Mouse (Mus musculus): Measurements from ENCODE around the gene Arhgap32.

Gene Arhgap32

DNA sequence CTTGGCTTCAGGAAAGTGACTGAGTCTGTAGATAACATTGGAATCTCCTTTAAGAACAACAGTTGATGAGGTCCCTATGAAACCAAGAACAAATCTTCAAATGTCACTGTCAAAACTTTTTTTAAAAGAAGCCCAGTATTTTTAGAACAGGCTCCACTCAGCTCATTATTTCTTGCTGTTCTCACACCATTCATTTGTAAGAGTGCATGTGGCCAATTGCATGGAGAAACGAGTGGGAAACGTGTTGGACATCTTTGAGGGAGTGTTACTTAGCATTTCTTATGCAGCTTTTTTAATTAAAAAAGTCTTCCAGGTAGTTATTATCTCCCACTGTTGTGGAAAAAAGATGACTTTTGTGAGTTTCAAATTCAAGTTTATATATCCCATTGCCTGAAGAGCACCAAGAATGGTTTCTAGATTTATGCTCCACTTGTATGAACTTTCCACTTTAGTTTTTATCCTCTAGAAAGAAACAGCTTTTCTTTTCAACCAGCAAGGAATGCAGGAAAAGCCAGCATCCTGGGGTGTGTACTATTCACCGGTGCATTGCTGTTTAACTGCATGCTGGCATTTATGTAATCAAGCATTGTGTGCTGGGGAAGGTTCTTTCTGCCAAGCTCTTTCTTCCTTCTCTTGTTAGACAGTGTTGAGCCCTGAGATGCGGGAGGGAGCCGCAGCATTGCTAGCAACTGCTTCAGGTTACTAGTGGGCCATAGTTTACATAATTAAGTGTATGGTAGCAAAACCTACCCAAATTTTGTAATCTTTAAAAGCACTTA, 76.5 kb downstream of the Arhgap32 start:
- DNase-seq (ENCODE audit: low spot score in 2 of 2), result no peak

DNA sequence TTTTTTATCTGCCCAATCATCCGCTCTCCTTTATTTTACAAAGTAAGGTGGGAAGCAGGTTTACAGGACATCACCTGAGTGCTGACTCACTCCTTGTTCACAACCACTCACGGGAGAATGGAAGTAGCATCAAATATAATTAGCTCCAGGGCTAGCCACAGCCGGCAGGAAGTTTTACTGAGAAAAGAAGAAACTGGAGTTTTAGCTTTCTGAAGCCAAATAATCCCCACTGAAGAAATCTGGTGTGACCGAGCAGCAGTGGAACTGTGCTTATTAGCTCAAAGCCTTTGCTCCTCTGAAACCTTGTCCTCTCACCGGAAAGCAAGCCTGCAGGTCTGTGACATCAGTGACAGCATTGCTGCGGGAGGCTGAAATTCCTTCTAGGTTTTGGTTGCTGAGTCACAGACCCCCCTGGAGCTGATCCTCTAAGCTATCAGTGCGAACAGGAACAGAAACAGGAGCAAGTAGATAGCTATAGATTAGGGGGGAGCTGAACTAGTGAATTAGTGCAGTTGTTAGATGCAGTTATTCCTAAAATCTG, 88.6 kb downstream of the Arhgap32 start:
- DNase-seq (ENCODE audit: low spot score in 2 of 2), result no peak

DNA sequence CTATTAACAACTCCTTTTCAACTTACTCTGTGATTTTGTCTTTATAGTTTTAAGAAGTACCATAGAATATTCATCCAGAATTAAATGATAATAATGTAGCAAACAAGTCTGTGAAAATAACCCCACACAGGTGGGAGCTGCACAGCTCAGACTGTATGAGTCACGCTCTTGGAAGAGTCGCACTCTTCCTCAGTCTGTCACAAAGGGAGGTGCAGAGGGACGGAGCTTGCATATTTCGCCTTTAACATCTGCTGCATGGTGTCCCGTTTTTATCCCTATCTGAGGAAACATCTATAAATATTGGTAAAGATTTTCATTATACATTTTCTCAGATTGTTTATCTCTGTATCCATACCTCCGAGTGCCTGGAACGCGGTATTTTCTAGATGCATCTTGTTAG, 91.2 kb downstream of the Arhgap32 start:
- no peak for DNase-seq (ENCODE audit: low spot score in 2 of 2)

GRCm38 (mm10) chr9:32208071-32208470, 92.1 kb downstream of the Arhgap32 start:
- DNase-seq (ENCODE audit: low spot score in 2 of 2), result no peak

DNA sequence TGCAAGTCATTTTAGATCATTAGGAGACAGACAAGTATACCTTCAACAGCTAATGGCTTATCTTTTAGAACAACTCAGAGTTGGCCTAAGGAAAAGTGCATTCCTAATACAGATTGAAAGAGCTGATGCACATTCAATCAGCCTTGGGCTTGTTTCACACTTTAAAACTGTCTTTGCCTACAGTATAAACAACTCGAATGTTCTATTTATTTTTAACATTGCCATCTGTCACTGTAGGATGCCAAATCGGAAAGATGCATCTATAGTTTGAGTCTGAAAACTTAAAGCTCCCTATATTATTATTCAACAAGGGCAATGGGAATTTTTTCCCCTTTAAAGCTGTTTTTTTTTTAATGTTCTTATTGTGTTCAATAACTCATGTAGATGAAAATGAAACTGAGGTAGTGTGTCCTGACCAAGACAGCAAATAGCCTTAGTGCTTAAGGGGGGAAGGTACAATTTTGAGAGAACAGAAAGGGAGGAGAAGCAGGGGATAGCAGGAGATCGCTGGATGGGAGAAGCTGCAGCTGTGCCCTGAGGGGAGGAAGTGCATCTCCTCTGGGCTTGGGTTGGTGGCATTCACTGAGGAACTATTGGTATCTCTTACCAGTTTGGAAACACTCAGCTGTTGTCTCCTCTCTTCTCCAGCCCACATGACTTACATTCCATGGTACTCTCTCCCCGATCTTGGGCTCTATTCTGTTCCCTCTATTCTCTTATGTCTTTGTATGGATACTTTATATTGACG, 101.1 kb downstream of the Arhgap32 start:
- no peak for DNase-seq (ENCODE audit: low spot score in 2 of 2)

GRCm38 (mm10) chr9:32219400-32219799, 103.5 kb downstream of the Arhgap32 start:
- no peak for DNase-seq (ENCODE audit: low spot score in 2 of 2)

DNA sequence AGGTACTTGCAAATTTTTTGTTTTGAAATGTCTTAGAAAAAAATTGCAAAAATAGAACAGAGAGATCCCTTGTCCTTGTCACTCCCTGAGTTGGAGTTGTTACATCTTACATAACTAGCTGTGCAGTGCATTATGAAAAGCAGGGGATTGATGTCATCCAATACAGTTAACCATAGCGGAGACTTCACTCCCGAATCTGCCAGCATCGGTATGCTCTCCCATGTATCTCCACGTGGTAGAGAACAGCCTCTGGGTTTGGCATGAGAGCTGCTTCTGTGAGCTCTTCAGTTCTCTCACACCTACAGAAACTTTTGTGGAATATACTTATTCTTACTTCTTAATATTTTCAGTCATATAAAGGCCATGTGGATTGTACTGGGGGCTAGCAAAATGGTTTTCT, 106.2 kb downstream of the Arhgap32 start:
- no peak for DNase-seq (ENCODE audit: low spot score in 2 of 2)

- no peak for DNase-seq (ENCODE audit: low spot score in 2 of 2)
Observed at GRCm38 (mm10) chr9:32223739-32224529, 108.0 kb downstream of the Arhgap32 start.

DNA sequence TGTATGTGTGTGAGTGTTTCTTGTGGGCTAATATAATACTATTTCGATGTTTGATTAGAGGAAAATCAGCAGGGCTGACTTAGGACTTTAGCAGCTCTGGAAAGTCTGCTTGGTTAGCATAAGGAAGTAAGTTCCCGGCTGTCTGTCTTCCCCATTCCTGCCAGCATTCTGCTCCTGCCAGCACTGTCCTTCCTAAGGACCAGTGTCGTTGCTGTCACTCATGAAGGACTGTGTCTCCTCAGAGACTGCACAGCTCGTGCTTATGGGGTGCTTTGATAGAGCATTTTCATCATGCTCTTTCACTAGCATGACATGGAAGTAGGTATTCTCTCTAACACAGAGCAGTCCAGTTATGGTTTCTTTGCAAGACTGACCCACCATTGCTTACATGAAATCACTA, 109.0 kb downstream of the Arhgap32 start:
- DNase-seq (ENCODE audit: low spot score in 2 of 2), result no peak

- no peak for DNase-seq (ENCODE audit: low spot score in 2 of 2)
Observed at GRCm38 (mm10) chr9:32225584-32225983, 109.6 kb downstream of the Arhgap32 start.

- no peak for DNase-seq (ENCODE audit: low spot score in 2 of 2)
Observed at GRCm38 (mm10) chr9:32227034-32227433, 111.1 kb downstream of the Arhgap32 start.

GRCm38 (mm10) chr9:32233593-32233992, 117.7 kb downstream of the Arhgap32 start:
- no peak for DNase-seq (ENCODE audit: low spot score in 2 of 2)

DNA sequence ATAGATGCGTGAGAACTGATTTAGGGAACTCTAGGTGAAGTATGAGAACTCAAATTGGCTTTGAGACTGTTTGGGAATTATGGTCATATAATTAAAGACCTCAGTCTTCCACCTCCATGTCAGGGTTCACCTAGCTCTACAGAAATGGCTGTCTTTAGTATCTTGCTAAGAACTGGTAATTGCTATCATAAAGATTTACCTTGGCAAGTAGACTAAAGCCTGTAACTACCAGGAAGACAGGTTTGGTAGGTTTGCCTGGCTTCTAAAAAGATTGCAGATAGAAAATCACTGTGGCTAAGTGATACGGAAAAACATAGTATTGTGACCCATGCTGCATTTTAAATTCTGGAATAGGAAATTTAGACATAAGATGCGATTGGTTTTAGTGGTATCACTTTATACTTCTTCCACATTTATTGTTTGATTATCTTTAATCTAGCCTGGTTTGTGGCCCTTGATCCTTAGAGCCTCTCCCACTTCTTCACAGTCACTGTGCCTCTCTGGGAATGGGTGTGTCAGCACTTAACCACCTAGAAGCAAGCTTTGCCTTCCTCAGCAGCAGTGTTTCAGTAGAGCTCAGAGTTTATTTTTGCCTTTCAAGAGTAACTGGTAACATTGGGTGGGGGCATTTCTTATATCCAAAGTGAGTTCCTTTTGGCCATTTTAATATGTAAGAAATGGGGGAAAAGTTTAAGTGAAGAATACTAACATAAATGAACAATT, 119.0 kb downstream of the Arhgap32 start:
- DNase-seq (ENCODE audit: low spot score in 2 of 2), result no peak

- DNase-seq (ENCODE audit: low spot score in 2 of 2), result no peak
Observed at GRCm38 (mm10) chr9:32238899-32239298, 123.0 kb downstream of the Arhgap32 start.

DNA sequence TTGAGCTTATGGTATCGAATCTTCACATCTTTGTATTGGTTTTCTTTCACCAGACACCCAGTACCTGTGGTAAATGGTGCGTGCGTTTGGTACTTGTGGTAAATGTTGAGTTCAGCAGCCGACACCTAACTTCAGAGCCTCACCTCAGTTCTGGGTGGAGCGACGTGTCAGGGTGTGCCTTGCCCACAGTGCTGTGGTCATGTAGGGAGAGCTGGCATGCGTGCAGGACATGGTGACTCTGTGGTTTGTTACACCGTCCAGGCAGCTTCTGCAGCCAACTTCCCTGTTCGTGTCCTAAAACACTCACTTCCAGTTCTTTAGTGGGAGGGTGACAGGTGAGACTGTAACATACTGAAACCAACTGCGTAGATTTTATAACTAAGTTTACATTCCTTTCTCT, 123.5 kb downstream of the Arhgap32 start:
- no peak for DNase-seq (ENCODE audit: low spot score in 2 of 2)

DNA sequence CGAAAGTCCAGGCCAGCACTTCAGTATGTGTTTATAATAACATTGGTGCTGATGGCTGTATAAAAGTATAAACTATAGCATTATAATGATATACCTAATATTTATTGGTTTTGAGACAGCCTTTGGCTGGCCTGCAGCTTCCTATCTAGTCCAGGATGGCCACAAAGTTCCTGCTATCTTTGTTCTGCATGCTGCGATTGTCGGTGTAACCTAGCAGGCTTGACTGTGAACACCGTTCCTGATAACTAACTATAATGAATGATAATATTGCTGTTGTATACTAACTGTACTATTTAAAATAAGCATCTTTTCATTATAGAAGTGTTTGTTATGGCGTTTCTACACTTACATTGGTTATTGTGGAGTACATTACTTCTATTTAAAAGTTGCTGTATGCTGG, 124.5 kb downstream of the Arhgap32 start:
- DNase-seq (ENCODE audit: low spot score in 2 of 2), result no peak

DNA sequence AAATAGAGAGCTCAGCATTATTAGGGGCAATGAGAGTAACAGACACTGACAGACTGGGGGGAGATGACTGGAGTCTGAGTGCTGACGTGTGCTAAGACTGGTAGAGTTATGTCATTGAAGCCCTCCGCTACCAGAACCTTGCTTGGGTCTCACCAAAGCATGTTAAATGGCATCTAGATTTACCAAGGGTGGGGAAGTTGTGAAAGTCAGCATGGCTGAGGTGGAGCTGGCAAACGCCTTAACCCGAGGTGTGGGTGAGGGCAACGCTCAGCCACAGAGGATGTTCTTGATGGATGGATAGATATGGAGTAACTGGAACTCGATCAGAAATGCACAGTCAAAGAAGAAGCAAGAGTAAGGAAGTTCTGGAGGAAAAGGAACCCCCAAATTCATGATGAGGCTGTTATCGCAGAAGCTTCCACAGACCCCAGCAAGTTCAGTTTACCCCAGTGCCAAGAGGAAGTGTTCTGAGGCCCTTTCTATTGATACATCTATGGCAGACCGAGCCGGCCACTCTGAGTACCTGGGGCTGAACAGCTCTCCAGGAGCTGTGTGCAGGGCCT, 125.8 kb downstream of the Arhgap32 start:
- no peak for DNase-seq (ENCODE audit: low spot score in 2 of 2)

DNA sequence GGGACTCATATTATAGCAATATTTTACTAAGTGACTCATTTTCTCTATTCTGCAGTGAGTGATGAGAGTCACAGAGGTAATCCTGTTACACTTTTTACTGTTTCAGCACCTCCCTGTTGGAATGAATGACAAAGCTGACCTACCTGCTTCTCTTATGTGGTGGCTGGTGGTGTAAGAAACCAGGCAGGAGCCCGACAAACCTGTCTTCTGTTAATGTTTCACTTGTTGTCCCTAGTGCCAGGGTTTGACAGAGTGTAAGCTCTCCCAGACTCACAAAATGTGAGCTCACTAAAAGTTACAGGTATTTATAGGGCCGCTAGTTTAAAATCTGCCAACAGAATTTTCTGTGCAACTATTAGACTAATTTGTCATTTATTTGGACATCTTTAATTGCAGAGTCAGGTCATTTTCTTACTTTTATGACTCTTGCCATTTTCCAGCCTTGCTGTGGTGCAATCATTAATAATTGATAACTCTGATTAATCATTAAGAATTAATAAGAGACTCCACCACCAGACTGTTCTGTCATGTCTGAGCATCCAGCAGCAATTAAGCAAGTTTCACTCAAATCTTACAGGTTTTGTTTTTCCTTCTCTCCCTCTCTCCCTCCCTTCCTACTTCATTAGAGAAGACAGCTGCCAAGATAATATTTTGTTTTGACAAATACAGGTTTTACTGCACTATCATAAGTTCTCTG, 127.1 kb downstream of the Arhgap32 start:
- DNase-seq (ENCODE audit: low spot score in 2 of 2), result no peak

DNA sequence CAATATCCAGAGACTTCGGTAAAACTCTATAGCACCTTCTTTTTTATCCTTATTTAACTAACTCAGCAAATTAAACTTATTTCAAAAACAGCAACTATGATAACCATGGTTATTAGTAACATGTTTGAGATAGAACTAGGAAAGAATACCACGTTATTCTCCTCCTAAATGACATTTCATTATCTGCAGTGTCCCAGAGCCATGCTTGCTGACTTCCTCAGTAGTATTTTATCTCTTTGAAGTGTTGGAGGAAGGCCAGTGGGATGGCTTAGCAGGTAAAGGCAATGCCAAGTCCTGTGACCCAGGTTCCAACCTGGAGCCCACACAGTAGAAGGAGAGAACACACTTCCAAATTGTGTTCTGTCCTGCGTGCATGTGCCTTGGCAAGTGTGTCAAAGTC, 129.3 kb downstream of the Arhgap32 start:
- no peak for DNase-seq (ENCODE audit: low spot score in 2 of 2)

DNA sequence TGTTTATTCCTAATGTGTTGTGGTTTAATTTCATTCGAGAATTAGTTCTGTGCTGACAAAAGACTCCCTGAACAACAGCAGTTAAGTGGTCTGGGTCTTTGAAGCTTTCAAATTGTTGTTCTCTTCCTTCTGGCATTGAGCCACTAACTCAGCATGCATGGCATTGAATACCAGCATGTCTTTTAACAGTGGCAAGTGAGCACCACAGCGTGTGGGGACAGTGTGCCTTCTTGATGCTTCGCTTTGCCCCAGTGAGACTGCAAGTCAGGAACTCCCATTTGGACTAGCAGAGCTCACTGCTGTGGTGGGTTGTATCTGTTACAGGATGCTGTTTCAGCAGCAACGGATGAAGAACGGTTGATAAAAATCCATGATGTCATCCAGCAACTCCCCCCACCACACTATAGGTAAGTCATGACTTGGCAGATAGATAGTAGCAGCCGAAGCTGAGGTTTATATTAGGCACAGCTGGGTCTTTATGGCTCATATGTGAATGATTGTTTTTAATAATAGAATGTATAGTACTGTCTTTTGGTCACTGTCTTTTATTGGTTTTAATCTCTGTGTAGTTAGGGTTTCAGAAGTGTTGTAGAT, 130.3 kb downstream of the Arhgap32 start:
- no peak for DNase-seq (ENCODE audit: low spot score in 2 of 2)
